ENCODE assay signal across 16 mouse cellular contexts in the genomic region with DNA sequence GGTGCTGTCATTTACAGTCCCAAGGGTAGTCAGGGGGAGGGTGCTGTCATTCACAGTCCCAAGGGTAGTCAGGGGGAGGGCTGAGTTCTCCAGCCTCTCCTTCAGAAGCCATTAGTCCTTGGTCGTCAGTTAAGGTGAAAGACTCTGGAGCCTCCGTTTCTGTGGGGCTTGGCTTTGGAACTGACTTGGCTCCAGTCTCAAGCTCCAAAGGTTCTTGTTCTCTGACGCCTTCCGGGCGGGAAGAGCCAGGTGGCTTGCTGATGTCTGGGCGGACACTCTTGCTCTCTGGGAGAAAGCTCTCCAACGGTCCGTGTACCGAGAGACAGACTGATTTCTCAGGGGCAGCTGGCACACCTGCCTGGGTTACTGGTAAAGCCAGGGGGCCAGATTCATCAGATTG. TPM values are rescaled to one million over a fixed set of nuclear protein-coding genes. Genes with fewer than 3 reads are reported as not detected.
"Had no signal": no experiment of that assay in that cellular context is flagged by ENCODE, and none has a peak within 500 bp of the region (broad histone marks: within the 10 kb centered on the region; RNA-seq: fewer than 3 reads in every experiment).

No protein-coding gene starts in this region.

- ATAC-seq: hindbrain, postnatal 0 days had no signal

- H3K9ac ChIP-seq: limb, embryonic 15.5 days; lung, embryonic 14.5 days; neural tube, embryonic 15.5 days had no signal

- H3K27ac ChIP-seq: hindbrain, postnatal 0 days; kidney, postnatal 0 days; limb, embryonic 15.5 days; neural tube, embryonic 15.5 days had no signal

- H3K9me3 ChIP-seq: limb, embryonic 15.5 days; neural tube, embryonic 15.5 days had no signal

- DNase-seq: kidney, adult 11 months; layer of hippocampus, adult 9-11 months; layer of hippocampus, postnatal 36 days; lung, embryonic 14.5 days; midbrain, embryonic 14.5 days; retina, postnatal 1 day; right cerebral cortex, postnatal 4 days; thymus, adult 18-20 months; thymus, postnatal 14 days had no signal

- H3K4me2 ChIP-seq: limb, embryonic 15.5 days; lung, embryonic 14.5 days; neural tube, embryonic 15.5 days had no signal

- H3K4me3 ChIP-seq: limb, embryonic 15.5 days; myocyte; neural tube, embryonic 15.5 days had no signal

- H3K27me3 ChIP-seq: limb, embryonic 15.5 days; neural tube, embryonic 15.5 days had no signal

RNA-seq across cellular contexts. Expression of gene Gpr179, which starts 17.5 kb away (rescaled TPM):
- total RNA-seq: megakaryocyte-erythroid progenitor cell, adult 5-6 weeks had no signal
- polyA plus RNA-seq: liver, embryonic 16.5 days had no signal
